Mouse (Mus musculus) kidney, postnatal 4 days (tissue): Measurements from ENCODE around the gene Ms4a3.

ENCODE experiments used
- DNase-seq, 2 experiments: peaks; one replicate each; pipeline ENCODE4 v3.0.0; 2021; ENCODE audit warnings: mixed read lengths in 2 of 2

Ms4a3 gene

DNA sequence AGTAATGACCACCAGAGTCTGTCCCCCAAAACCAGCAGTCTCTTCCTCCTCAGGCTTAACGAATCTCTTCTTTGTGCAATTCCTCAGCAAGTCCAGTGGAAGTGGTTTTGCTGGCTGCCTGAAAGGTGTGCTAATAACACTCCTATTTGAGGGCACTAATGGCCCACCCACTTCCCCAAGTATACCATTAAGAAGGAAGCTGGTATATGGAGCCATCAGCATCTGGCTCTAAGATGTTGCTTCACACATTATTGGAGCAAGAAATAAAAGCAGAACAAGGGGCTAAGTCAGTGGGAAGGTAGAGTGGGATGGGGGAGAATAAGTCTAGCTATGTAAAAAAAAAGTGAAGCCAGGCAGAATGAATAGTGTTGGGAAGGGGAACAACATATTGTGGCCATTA, at the start of gene Ms4a3:
Gene Ms4a3 (minus strand): TSS at position 120 of the 400 bp plus-strand sequence.
- DNase-seq, result no peak

DNA sequence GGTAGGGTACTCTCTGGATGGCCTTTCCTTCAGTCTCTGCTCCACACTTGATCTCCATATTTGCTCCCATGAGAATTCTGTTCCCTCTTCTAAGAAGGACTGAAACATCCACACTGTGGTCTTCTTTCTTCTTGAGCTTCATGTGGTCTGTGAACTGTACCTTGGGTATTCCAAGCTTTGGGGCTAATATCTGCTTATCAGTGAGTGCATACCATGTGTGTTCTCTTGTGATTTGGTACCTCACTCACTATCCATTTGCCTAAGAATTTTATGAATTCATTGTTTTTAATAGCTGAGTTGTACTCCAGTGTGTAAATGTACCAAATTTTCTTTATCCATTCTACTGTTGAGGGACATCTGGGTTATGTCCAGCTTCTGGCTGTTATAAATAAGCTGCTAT, 20.9 kb upstream of the Ms4a3 start:
- no peak for DNase-seq

- DNase-seq, result no peak
These were observed 19.8 kb upstream of the Ms4a3 start, which contains the start of gene Oosp2 for GRCm38 (mm10) chr19:11660459-11660858. TSS of gene Oosp2 (minus strand) at chr19:11660559.

DNA sequence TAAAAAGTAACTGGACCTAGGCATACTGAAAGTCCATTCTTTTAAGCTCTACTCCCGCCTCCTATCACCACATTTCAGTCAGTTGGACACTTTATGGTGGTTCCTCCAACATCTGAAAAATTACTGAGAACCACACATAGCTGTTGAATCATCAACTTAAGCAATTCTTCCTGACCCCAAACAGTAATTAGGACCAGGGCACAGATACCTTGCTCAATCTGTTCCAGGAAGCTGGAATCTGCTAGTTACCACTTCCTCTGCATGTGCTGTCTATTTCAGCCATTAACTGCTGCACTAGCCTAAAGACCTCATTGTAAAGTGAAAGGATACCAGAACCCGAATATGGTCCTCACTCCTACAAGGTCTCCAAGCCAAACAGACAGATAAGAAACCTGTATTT, 18.5 kb upstream of the Ms4a3 start:
- no peak for DNase-seq

DNA sequence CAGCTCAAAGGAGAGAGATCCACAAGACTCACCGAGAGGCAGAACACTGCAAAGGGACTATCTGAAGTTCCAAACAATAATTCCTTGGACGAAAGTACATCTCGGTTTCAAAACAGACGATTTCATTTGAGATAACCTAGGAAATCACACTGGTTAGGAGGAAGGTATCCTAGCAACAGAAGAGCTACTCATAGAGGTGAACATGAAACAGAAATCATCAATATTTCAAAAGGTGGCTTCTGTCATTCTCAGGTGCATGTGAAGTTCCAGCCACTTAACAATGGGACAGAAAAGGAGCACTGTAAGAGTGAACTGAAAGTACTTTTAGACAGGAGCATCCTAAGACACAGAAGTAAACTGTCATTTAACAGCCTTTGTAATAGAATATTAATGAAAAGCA, 8.9 kb upstream of the Ms4a3 start:
- DNase-seq, result no peak

DNA sequence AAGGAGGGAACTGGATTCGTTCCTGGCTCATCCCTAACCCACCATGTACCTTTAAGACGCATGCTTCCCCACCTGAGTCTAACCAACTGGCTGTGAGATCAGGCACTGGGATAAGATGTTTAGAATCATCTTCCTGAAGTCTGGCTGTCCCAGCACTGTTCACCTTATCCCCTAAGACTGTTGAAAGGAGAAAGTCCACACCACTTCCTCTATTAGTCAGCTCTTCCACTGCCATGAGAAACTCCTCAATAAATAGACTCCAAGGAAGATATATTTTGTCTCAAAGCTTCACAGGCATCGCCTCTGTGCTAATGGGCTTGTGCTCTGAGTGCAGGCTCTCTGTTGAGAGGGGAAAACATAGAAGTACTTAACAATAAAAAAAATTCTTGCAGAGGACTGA, 5.5 kb upstream of the Ms4a3 start:
- no peak for DNase-seq

DNA sequence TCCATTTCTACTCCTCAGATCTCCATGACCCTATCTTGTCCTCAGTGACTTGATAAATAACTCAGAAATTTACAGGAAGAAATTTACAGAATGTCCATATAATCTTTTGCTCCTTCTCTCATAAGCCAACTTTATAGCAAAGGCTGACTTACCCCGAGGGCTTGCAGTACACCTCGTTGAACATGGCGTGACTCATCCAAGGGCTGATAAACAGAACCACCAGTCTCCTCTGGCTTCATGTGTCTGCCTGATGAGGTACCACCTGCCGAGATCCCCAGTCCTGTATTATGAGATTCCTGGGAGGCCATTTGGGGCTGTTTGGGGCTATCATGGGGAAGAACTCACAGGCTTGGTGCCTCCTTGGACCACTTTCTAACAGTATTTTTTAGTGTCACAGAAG, 1.6 kb downstream of the Ms4a3 start:
- no peak for DNase-seq

- DNase-seq, result no peak
These were observed 5.1 kb downstream of the Ms4a3 start for GRCm38 (mm10) chr19:11635572-11635971.

DNA sequence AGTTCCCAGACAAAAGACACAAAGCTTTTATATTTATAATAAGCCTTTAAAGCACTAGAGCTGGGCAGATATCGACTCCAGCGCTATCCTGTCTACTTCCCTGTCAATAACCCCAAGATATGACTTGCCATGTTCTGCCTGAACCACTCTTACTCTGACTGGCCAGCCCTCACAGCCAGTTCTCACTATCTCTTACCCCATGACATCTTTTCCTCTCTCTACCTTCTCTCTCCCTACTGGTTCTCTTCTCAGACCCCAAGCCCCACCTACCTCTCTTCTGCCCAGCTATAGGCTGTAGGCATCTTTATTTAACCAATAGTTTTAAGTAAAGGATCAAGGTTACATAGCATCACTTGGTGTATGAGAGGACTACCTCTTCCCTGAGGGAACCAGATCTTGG, 6.3 kb downstream of the Ms4a3 start:
- DNase-seq, result no peak

DNA sequence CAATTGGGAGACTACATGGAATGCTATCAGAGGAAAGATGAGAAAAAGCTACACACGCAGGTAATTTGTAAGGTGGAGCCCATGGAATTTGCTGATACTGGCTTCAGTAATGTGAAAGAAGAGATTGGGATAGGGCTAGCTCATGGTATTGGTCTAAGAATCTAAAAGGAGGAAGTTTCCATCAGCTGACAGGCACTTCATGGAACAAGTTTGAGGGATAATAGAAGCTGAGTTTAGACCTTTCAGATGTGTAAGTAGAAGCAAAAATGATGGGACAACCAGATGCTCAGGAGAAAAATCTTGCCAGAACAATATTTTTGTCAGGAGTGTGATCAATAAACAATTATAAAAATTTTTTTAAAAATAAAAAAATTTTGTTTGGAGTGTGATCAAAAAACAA, 6.9 kb downstream of the Ms4a3 start:
- no peak for DNase-seq

DNA sequence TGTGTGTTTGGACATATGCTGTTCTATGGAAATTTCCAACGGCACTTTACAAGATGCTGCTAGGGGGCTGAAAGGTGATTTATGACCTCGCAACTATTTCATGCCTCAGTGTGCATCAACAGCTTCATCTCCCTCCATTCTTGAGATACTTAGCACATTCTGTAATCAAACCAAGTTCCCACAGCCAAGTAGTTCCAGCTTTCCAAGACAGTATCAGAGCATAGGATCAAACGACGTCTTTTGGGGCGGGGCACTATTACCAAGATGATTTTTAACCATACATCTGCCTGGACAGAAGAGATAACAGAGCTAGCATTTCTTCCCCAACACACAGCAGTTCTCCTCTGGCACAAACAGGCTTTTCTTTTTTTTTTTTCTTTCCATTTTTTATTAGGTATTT, 15.4 kb downstream of the Ms4a3 start:
- DNase-seq, result no peak

GRCm38 (mm10) chr19:11624800-11625199, 15.9 kb downstream of the Ms4a3 start:
- DNase-seq, result no peak

GRCm38 (mm10) chr19:11623551-11623950, 17.1 kb downstream of the Ms4a3 start, which contains the start of gene Ms4a2:
TSS of gene Ms4a2 (minus strand) at chr19:11623719.
- DNase-seq, result no peak

- no peak for DNase-seq
These were observed 22.7 kb downstream of the Ms4a3 start for GRCm38 (mm10) chr19:11617983-11618382.

DNA sequence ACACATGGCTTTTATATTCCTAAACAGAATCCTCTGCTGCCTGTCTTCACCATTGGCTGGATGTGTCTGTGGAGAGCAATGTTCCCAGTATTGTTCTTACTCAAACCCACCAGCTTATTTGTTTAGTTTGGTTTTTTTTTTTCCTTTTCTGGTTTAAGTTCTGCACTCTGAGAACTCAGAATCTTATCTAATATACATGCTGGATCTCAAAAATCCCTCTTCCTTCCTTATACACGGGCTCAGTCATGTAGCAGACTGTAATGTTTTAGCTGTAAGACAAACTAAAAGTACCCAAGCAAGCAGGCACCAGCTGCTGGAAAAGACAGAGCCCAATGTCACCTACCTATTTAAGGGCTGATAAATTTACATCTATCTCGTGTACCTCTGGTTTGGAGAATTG, 25.8 kb downstream of the Ms4a3 start:
- DNase-seq, result no peak

GRCm38 (mm10) chr19:11613776-11614443, 26.7 kb downstream of the Ms4a3 start:
- no peak for DNase-seq

DNA sequence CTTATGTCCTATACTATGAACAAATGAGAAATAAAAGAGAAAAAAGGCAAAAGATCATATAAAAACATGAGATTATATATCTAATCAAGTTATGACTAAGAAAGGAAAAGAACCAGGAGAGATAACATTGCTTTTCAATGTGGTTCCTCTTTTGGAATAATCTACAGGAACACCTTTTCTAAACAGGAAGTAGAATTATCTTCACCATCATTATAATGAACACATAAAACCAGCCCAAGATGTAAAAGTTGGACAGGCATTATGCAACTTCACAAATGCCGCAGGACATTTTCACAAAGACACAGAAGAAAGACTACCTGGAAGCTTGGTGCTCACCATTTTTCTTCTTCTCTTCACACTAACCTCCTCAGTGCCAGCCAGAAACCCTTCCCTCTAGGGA, 27.6 kb downstream of the Ms4a3 start:
- DNase-seq, result no peak

- no peak for DNase-seq
These were observed 28.4 kb downstream of the Ms4a3 start for GRCm38 (mm10) chr19:11612293-11612692.

DNA sequence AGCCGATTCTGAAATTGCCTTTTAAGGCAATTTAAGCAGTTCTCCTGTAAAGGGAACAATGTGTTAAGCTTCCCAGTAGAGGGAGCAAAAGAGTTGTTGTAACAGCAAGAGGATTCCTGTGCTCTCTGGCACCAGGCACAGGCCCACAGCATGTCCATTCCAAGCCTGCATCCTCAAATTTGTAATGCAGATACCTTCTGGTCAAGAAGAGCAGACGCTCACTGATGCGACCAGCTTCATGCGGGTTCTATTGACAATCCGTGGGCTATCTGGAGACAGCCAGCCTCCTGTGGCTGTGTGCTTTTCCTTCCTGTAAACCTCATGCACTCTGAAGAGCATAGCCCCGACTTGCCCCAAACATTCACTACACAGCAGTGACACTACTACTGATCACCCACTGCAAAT, 29.1 kb downstream of the Ms4a3 start:
- DNase-seq, result peak; percentile 13 to 51

DNA sequence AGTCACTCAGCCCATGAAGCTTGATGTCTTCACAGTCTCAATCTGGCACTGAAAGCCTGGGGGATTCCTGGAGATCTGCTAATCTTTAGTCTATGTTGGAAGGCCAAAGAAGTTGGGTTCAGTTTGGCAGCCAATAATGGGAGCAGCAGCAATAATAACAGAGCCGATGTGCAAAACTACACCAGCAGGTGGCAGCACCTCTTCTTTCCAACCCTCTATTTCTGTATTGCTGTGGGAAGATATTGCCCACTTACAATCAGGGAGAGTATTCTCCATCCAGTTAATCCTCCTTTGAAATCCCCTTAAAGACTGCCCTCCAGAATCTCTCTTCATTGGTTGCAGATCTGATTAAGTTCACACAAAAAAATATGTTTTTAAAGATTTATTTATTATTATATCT, 32.5 kb downstream of the Ms4a3 start:
- DNase-seq, result peak; percentile 67 to 68

DNA sequence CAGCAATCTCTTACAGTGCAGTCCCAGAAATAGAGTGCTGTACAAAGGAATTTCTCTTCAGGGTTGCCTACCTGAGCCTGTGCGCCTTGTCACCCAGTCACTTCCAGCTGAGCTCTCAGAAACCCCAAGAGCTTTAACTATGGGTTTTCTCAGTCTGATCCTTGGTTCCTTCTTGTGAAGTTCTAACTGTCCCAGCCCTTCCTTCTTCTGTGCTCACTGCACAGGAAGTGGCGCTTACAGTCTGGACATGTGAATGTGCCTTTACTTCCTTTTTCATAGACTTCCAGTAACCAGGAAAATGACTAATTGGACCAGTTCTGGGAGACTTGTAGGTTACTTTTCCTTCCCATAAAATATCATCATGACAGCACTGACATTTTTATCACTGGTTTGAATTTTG, 36.0 kb downstream of the Ms4a3 start, which contains the start of gene Ms4a6d:
Gene Ms4a6d (minus strand): TSS at position 247 of the 400 bp plus-strand sequence.
- DNase-seq, result no peak

DNA sequence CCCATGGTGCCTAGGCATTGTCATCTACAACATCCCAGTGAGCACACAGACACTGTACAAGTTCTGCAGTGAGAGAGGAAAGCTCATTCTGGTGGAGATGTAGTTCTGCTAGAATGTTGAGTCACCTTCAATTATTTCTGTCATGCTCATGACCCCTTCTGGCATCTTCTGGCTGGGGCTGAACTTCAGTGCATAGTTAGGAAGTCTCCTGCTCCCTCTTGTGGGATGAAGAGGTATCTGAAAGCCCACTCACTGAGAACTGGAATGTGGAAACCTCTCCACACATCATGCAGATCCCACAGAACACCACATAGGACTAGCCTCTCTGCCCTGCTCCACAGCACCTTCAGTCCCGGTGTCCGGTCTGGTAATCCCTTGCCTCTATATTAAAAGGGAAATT, 38.6 kb downstream of the Ms4a3 start:
- DNase-seq, result peak; percentile 7 to 30

- no peak for DNase-seq
These were observed 39.3 kb downstream of the Ms4a3 start for GRCm38 (mm10) chr19:11601349-11601748.

GRCm38 (mm10) chr19:11589891-11590449, 50.7 kb downstream of the Ms4a3 start:
- no peak for DNase-seq

DNA sequence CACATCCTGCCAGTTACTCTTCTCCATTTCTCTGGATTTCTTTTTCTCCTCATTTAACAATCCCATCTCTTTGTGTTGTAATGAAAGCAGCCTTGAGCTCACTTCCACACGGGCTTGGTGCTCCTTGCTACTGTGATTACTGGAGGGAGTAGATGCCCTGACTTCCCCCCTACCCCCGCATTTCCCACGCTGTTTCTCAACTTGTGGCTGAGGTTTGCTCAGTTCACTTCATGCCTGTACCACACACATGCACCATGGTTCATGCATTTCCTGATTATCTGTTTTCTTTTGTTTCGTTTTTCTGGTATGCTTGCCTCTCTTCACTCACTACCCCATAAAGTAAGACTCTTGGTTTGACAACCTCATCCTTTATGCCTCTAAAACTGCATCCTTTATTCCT, 51.4 kb downstream of the Ms4a3 start:
- no peak for DNase-seq
